Mouse (Mus musculus): Measurements from ENCODE around the gene Ggact. TPM values are rescaled to one million over a fixed set of nuclear protein-coding genes. Genes with fewer than 3 reads are reported as not detected.

The Ggact gene
- polyA plus RNA-seq, 1 experiment = 20.2 TPM

DNA sequence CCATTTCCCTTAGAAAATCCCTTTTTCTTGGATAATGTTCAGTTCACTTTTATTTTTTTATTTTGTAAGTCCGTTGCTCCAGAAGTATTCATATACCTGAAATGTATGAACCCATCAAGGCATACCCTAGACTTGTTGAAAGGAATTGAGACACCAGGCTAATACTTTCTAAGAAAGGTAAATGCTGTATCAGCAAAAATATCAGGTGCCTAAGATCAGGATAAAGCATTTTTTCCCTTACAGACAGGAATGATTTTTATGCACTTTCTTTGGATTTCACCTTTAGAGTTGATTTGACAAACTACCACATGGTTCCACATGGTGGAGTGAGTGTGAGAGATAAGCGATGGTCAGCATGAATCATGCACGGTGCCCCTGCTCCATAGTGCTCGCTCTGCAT lies 120.2 kb downstream of the Ggact start:
- Histone ChIP-seq H3K4me1 (ENCODE audit: control insufficient read depth, insufficient read depth, low read length) (no peaks in the 10 kb centered on the region), H3K27ac (ENCODE audit: insufficient read depth, low read depth, low read length) (no peak overlapping the region), H3K4me3 (ENCODE audit: insufficient read depth, low read length) (no peak overlapping the region)
- TF ChIP-seq CTCF (IDR thresholded peaks at IDR 0.05; ENCODE audit: low read depth, low read length) (no peak), POLR2A (IDR thresholded peaks at IDR 0.05; ENCODE audit: borderline replicate concordance, low read depth, low read length) (no peak)

DNA sequence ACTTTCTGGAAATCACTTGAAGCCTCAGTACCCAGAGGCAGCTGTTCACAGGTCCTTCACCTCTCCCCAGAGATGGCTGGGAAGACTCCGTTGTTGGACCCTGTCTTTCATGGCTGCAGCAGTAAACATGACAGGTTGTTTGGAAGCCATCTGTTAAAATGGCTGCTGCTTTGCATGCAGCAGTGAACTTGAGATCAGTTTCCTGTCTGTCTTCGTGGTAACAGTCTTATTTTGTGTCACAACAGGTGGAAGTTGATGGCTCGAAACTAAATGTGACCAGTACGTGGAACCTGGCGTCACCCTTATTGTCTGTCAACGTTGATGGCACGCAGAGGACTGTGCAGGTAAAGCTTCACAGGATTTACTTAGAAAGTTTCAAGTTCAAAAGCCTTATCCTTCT lies 123.4 kb downstream of the Ggact start:
- H3K4me1 ChIP-seq (ENCODE audit: control insufficient read depth, insufficient read depth, low read length) = peaks cover 4% of the 10 kb centered on the region; the same call in 1 of the 2 replicates
- H3K27ac ChIP-seq (ENCODE audit: insufficient read depth, low read depth, low read length) = no peak overlapping the region
- no peak for TF ChIP-seq POLR2A (IDR thresholded peaks at IDR 0.05; ENCODE audit: borderline replicate concordance, low read depth, low read length)
- no peak for TF ChIP-seq CTCF (IDR thresholded peaks at IDR 0.05; ENCODE audit: low read depth, low read length)
- H3K4me3 ChIP-seq (ENCODE audit: insufficient read depth, low read length) = no peak overlapping the region

DNA sequence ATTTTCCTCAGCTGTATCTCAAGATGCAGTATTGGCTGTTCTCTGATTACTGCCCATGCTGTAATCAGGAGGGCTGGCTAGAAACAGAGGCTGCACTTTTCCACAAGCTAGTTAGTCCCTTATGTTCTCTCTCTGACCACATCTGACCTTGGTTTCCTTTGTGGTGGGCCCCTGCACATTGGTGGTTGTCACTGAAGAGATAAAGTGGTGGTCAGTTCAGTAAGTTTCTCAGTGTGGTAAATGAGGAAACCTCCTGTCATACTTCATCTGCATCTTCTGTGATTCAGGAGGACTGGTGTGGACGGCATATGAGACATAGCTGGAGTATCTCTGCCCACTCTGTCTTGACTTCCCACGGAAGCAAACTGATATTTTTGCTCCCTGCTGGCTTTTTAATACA lies 125.4 kb downstream of the Ggact start:
- H3K27ac ChIP-seq (ENCODE audit: insufficient read depth, low read depth, low read length) = no peak overlapping the region
- H3K4me1 ChIP-seq (ENCODE audit: control insufficient read depth, insufficient read depth, low read length) = peaks cover 4% of the 10 kb centered on the region; the same call in 1 of the 2 replicates
- no peak overlapping the region for H3K4me3 ChIP-seq (ENCODE audit: insufficient read depth, low read length)
- TF ChIP-seq POLR2A (IDR thresholded peaks at IDR 0.05; ENCODE audit: borderline replicate concordance, low read depth, low read length) (no peak), CTCF (IDR thresholded peaks at IDR 0.05; ENCODE audit: low read depth, low read length) (no peak)

DNA sequence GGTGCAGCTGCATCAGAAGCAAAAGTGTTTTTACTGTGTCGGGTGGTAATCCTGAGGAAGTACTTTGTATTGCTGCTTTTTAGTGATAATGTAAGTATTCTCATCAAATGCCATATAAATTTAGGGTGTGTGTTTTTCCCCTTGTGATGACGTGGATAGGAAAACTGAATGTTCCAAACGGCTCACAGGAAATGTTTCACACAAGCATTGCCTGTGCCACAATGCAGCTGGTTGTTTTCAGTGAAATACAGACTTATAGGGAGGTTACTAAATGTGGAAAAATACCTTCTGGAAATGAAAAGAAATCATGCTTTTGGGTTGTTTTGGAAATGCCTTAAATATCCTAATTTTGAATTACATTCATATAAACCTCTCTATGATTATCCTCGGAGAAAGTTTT lies 128.9 kb downstream of the Ggact start:
- no peak overlapping the region for H3K4me3 ChIP-seq (ENCODE audit: insufficient read depth, low read length)
- TF ChIP-seq CTCF (IDR thresholded peaks at IDR 0.05; ENCODE audit: low read depth, low read length) (no peak), POLR2A (IDR thresholded peaks at IDR 0.05; ENCODE audit: borderline replicate concordance, low read depth, low read length) (no peak)
- H3K4me1 ChIP-seq (ENCODE audit: control insufficient read depth, insufficient read depth, low read length) = peaks cover 4% of the 10 kb centered on the region; the same call in 1 of the 2 replicates
- H3K27ac ChIP-seq (ENCODE audit: insufficient read depth, low read depth, low read length) = no peak overlapping the region

DNA sequence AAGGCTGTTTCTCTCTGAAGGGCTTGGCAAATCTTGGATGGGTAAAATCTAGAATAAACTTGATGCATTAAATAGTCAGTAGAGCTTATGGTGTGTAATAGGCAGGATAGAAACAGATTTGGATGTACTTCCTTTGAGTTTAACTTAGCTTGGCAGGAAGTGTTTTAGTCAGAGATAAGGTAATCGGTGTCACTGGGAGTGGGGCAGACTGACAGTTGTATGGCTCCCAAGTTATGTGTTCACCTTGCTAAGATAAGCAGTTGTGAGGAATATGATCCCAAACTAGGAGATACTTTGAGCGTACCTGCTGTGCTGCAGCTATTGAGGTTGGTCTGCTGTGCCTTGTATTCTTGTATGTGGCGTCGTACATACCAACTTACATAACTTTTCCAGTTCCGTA lies 147.1 kb downstream of the Ggact start:
- TF ChIP-seq POLR2A (IDR thresholded peaks at IDR 0.05; ENCODE audit: borderline replicate concordance, low read depth, low read length) = no peak
- no peak for TF ChIP-seq CTCF (IDR thresholded peaks at IDR 0.05; ENCODE audit: low read depth, low read length)
- Histone ChIP-seq H3K4me1 (ENCODE audit: control insufficient read depth, insufficient read depth, low read length) (no peaks in the 10 kb centered on the region), H3K27ac (ENCODE audit: insufficient read depth, low read depth, low read length) (no peak overlapping the region), H3K4me3 (ENCODE audit: insufficient read depth, low read length) (no peak overlapping the region)

Other genes starting within 250 kb of the Ggact start
- 3.8 and 6.7 TPM in 2 replicates for gene Tmtc4, start 70.3 kb upstream of the Ggact start, polyA plus RNA-seq (2012; ENCODE audit: insufficient read depth, insufficient read length, missing spikeins)